Mouse (Mus musculus) thymus, adult 2 months (tissue): ENCODE measurements at regions not wholly inside any gene's neighbourhood (a gene's known extent, or its start where the extent isn't known, plus 50 kb on each side); places are given as distances from the start of the nearest gene placed in this dataset.

ENCODE experiments used
- DNase-seq: peaks from one replicate; pipeline ENCODE4 v3.0.0; 2021
- H3K27ac ChIP-seq: fragments of 200-500 bp; 2 replicates; pipeline ENCODE4 v1.5.1; 2012; ENCODE audit warnings: low read length, control low read depth; ENCODE audit not compliant: control insufficient read depth, insufficient read depth
- H3K27me3 ChIP-seq: fragments of 200-500 bp; 2 replicates; pipeline ENCODE4 v1.6.1; 2012; ENCODE audit warnings: mild to moderate bottlenecking, low read length, moderate library complexity, mixed read lengths; ENCODE audit not compliant: control insufficient read depth, insufficient read depth
- H3K36me3 ChIP-seq: fragments of 200-500 bp; 2 replicates; pipeline ENCODE4 v1.6.1; 2012; ENCODE audit warnings: mild to moderate bottlenecking, low read length, moderate library complexity; ENCODE audit not compliant: control insufficient read depth, insufficient read depth
- H3K4me1 ChIP-seq: fragments of 200-500 bp; replicated peaks from 2 replicates; pipeline ENCODE4 v1.6.1; 2012; ENCODE audit warnings: low read length; ENCODE audit not compliant: control insufficient read depth, insufficient read depth
- H3K4me3 ChIP-seq: fragments of 200-500 bp; 2 replicates; pipeline ENCODE4 v1.5.1; 2012; ENCODE audit warnings: mild to moderate bottlenecking, low read length, control low read depth, moderate library complexity; ENCODE audit not compliant: control insufficient read depth, insufficient read depth
- CTCF ChIP-seq: fragments of 200-500 bp; IDR thresholded peaks from 2 replicates; pipeline ENCODE4 v1.5.1; 2012; ENCODE audit warnings: mild to moderate bottlenecking, control low read depth, low read length, moderate library complexity, borderline replicate concordance; ENCODE audit not compliant: control insufficient read depth, poor library complexity, insufficient read depth; ENCODE audit errors: extremely low read depth
- POLR2A ChIP-seq: fragments of 200-500 bp; IDR thresholded peaks from 2 replicates; pipeline ENCODE4 v1.6.1; 2012; ENCODE audit warnings: mild to moderate bottlenecking, low read length, control low read depth, moderate library complexity; ENCODE audit not compliant: control insufficient read depth, poor library complexity, insufficient read depth; ENCODE audit errors: extremely low read depth
- WGBS: fragments of 180-500 bp; shearing (Covaris S2); methylation state at CpG from one replicate; pipeline ENCODE4 v1.1.7; 2018; 5-methylcytosine and 5-hydroxymethylcytosine counted together

DNA sequence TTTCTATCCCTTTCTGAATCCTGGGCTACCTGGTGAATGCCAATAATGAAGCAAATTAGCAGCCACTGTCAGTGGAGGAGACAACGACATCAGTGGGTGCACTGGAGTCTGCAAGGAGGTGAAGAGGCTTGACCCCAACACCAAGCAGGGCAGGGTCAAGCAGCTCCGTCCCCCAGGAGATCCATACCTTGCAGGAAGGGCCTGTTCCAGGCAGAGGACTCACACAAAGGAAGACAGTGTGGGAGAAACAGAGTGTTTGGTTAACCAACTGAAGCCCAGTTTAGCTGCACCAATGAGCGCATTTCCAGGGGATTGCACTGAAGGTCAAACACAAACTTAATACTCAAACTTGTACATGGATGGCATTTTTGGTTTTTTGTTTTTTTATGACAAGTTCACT, 88.2 kb downstream of the Il9r start:
- TF ChIP-seq CTCF (no peak), POLR2A (no peak)
- 94% methylated on average over 3 of the region's 3 CpGs for WGBS

DNA sequence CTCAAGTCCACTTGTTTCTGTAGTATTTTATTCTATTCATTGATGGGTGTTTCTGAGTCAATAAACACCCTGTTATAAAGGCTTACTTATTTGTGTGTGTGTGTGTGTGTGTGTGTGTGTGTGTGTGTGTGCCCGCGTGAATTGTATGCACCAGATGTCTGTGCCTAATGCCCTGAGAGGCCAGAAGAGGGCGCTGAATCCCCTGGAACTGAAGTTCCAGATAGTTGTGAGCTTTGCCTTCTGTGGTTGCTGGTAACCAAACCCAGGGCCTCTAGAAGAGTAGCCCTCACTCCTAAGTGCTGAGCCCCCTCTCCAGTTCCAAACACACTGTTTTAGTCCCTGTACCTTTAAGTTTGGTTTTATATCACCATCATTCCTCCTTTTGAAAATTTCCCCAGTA, 90.2 kb downstream of the Il9r start:
- 100% methylated on average over 3 of the region's 3 CpGs for WGBS
- DNase-seq, result no peak
- TF ChIP-seq CTCF (no peak), POLR2A (no peak)
- Histone ChIP-seq H3K27ac (no peak overlapping the region), H3K4me1 (peaks cover 16% of the 10 kb centered on the region), H3K4me3 (no peak overlapping the region), H3K27me3 (no peaks in the 10 kb centered on the region), H3K36me3 (no peaks in the 10 kb centered on the region)

More for the DNA sequence above, 88.2 kb downstream of the Il9r start:
- no peak for DNase-seq
- no peak overlapping the region for H3K4me3 ChIP-seq
- H3K27me3 ChIP-seq, result no peaks in the 10 kb centered on the region
- H3K27ac ChIP-seq, result no peak overlapping the region
- H3K4me1 ChIP-seq, result peaks cover 10% of the 10 kb centered on the region
- no peaks in the 10 kb centered on the region for H3K36me3 ChIP-seq
